In the genomic region with DNA sequence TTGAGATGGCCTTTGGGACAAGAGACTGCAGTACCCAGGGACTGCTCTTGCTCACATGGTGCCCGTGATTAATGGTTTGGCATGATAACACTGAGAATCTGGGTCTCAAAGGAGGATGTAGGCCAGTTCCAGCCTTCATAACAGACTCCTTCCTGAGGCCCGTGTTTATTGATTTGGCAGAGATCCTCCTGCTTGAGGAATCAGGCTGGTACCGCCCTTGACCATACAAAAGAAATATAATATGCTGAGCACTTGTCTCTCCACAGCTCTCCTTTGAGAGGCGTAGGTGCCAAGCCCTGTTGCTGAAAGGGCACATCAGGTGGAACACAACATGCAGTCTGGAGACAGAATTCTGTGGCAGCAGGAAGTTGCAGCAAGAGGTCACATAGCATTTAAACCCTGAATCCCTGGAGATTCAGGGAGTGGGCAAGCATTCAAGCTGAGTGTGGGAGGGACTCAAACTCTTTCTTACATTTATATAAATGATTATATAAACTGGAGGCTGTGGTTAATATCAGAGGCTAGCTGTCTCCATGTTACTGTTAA, we compare ENCODE assay signal across 8 mouse cellular contexts. TPM values are rescaled to one million over a fixed set of nuclear protein-coding genes. Genes with fewer than 3 reads are reported as not detected.
DNase-seq lines count a peak whose midpoint lies in the region; ATAC-seq and TF ChIP-seq lines count a peak whose summit lies in the region.

No protein-coding gene starts in this region.

- DNase-seq in adrenal gland, adult 2 months = peak; percentile 44
- DNase-seq in cerebellum, adult 9-10 months = peak; percentile 62
- DNase-seq in heart, adult 8-10 months (ENCODE audit: low spot score) = peak; percentile 38
- DNase-seq in kidney, adult 2 months = peak; percentile 73
- DNase-seq in lung, postnatal 0 days (ENCODE audit: low spot score) = peak; percentile 77
- DNase-seq in right cerebral cortex, postnatal 4 days = no peak
- no peak for DNase-seq in left cerebral cortex, adult 11 months (ENCODE audit: low spot score)
- DNase-seq in thymus, adult 2 months = no peak

- H3K27me3 ChIP-seq in kidney, adult 2 months (replicated peaks; ENCODE audit: control insufficient read depth, insufficient read depth, low read length) = no peaks in the 10 kb centered on the region
- no peaks in the 10 kb centered on the region for H3K27me3 ChIP-seq in lung, postnatal 0 days (replicated peaks; ENCODE audit: insufficient read depth, low read length)
- H3K27me3 ChIP-seq in thymus, adult 2 months (ENCODE audit: control insufficient read depth, insufficient read depth, low read length) = no peaks in the 10 kb centered on the region

- no peak overlapping the region for H3K4me2 ChIP-seq in lung, postnatal 0 days (replicated peaks; ENCODE audit: low read depth, low read length)

- 37% methylated on average over 4 of the region's 4 CpGs for WGBS in kidney, adult 2 months
- 25% methylated on average over 4 of the region's 4 CpGs for WGBS in lung, postnatal 0 days
- 75% methylated on average over 4 of the region's 4 CpGs for WGBS in thymus, adult 2 months

- no peak for TF ChIP-seq POLR2A in kidney, adult 2 months (IDR thresholded peaks at IDR 0.05; ENCODE audit: low read depth, low read length)
- TF ChIP-seq POLR2A in thymus, adult 2 months (IDR thresholded peaks at IDR 0.05; ENCODE audit: control insufficient read depth, extremely low read depth, insufficient read depth, low read length, poor library complexity) = no peak

- H3K4me1 ChIP-seq in kidney, adult 2 months (ENCODE audit: control insufficient read depth, insufficient read depth, low read length) = peaks cover 28% of the 10 kb centered on the region
- H3K4me1 ChIP-seq in lung, postnatal 0 days (ENCODE audit: insufficient read depth, low read depth, low read length) = peaks cover 24% of the 10 kb centered on the region; the same call in 1 of the 2 replicates
- 0 out of 2 replicates have a peak, but pooled peaks cover 4% of the 10 kb centered on the region for H3K4me1 ChIP-seq in thymus, adult 2 months (replicated peaks; ENCODE audit: control insufficient read depth, insufficient read depth, low read length)

- no peaks in the 10 kb centered on the region for H3K36me3 ChIP-seq in kidney, adult 2 months (ENCODE audit: control insufficient read depth, insufficient read depth, low read length)
- no peaks in the 10 kb centered on the region for H3K36me3 ChIP-seq in lung, postnatal 0 days (ENCODE audit: insufficient read depth, low read length)
- no peaks in the 10 kb centered on the region for H3K36me3 ChIP-seq in thymus, adult 2 months (ENCODE audit: control insufficient read depth, insufficient read depth, low read length)

- H3K4me3 ChIP-seq in kidney, adult 2 months (ENCODE audit: insufficient read depth, low read depth, low read length) = no peak overlapping the region
- H3K4me3 ChIP-seq in lung, postnatal 0 days (ENCODE audit: low read depth, low read length) = no peak overlapping the region
- H3K4me3 ChIP-seq in thymus, adult 2 months (ENCODE audit: control insufficient read depth, insufficient read depth, low read length) = no peak overlapping the region

- H3K9ac ChIP-seq in lung, postnatal 0 days (replicated peaks; ENCODE audit: low read depth) = no peak overlapping the region

- no peaks in the 10 kb centered on the region for H3K9me3 ChIP-seq in lung, postnatal 0 days (ENCODE audit: low read length)

- peak; percentile 89 for ATAC-seq in lung, postnatal 0 days

- TF ChIP-seq CTCF in kidney, adult 2 months (conservative IDR thresholded peaks at IDR 0.05; ENCODE audit: insufficient read depth, insufficient read length, low read depth, low read length) = no peak
- TF ChIP-seq CTCF in lung, postnatal 0 days (IDR thresholded peaks at IDR 0.05) = peak; percentile 19
- no peak for TF ChIP-seq CTCF in thymus, adult 2 months (IDR thresholded peaks at IDR 0.05; ENCODE audit: borderline replicate concordance, control insufficient read depth, extremely low read depth, insufficient read depth, low read length, poor library complexity)

- TF ChIP-seq EP300 in lung, postnatal 0 days (IDR thresholded peaks at IDR 0.05) = no peak; the same call in 1 of the 2 replicates

- peak overlapping the region; percentile 81 for H3K27ac ChIP-seq in kidney, adult 2 months (ENCODE audit: insufficient read depth, low read depth, low read length)
- H3K27ac ChIP-seq in lung, postnatal 0 days (ENCODE audit: low read length) = peak overlapping the region; percentile 89
- H3K27ac ChIP-seq in thymus, adult 2 months (ENCODE audit: control insufficient read depth, insufficient read depth, low read length) = no peak overlapping the region

RNA-seq across cellular contexts. Expression of gene Gnaq, which starts 36.1 kb away (rescaled TPM):
- total RNA-seq in adrenal gland, adult 2 months (2021) = 10 to 100 TPM; 49.7 to 62.5 TPM
- 6.9 and 7.8 TPM in 2 replicates for polyA plus RNA-seq in adrenal gland, adult 2 months (2012; rRNA removed)
- total RNA-seq in heart, adult 8-10 months (2022) = 10 to 100 TPM; 20.5 to 23.7 (median 21.6) TPM
- polyA plus RNA-seq in kidney, adult 2 months (2012; rRNA removed) = 13.2 and 15.6 TPM in 2 replicates
- polyA plus RNA-seq in lung, postnatal 0 days (2015; fragmentation: Nextera tagmentation; extraction: Ambion mirVana) = 27.6 and 30.2 TPM in 2 replicates
- polyA plus RNA-seq in thymus, adult 2 months (2012; rRNA removed) = 7.7 and 8.1 TPM in 2 replicates

Comparison
In these comparisons a context has a peak if more than half of its experiments do, and no peak if none do; other contexts are left out.
1. DNase-seq: peak in adrenal gland, adult 2 months (single experiment), cerebellum, adult 9-10 months (single experiment), heart, adult 8-10 months (single experiment), kidney, adult 2 months (single experiment) and lung, postnatal 0 days (single experiment); none in right cerebral cortex, postnatal 4 days (single experiment), left cerebral cortex, adult 11 months (single experiment) and thymus, adult 2 months (single experiment).